Mouse (Mus musculus) kidney, adult 2 months (tissue): ENCODE measurements around the gene Calhm1.
A peak's percentile ranks its signal among the peaks of the same experiment; 100 is the strongest.

Experiments
- CTCF ChIP-seq: fragments of 200-500 bp; conservative IDR thresholded peaks from 2 replicates; pipeline ENCODE4 v1.5.1; 2011; ENCODE audit warnings: low read depth, mild to moderate bottlenecking, control low read depth, low read length, moderate library complexity, mixed read lengths; ENCODE audit not compliant: insufficient read depth, insufficient read length
- POLR2A ChIP-seq: fragments of 200-500 bp; IDR thresholded peaks from one replicate; pipeline ENCODE4 v1.6.1; 2011; ENCODE audit warnings: low read depth, low read length, control low read depth

DNA sequence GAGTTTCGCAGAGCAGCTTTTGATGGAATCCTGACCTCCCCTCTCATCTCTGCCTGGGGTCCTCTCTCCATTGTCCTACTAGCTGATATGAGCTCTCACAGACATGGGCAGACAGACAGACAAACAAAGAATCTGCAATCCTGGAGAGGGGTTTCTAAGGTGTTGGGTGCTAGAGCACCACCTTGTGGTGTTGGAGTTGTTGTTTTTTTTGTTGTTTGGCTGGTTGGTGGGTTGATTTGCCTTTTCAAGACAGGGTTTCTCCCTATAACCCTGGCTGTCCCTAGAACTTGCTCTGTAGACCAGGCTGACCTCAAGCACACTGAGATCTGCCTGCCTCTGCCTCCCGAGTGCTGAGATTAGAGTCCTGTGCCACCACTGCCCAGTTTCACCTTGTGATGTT lies 31.4 kb upstream of the Calhm1 start:
- TF ChIP-seq POLR2A, result no peak
- 0 out of 2 replicates have a peak, but pooled peaks have one; percentile 5 for TF ChIP-seq CTCF
